In the genomic region with DNA sequence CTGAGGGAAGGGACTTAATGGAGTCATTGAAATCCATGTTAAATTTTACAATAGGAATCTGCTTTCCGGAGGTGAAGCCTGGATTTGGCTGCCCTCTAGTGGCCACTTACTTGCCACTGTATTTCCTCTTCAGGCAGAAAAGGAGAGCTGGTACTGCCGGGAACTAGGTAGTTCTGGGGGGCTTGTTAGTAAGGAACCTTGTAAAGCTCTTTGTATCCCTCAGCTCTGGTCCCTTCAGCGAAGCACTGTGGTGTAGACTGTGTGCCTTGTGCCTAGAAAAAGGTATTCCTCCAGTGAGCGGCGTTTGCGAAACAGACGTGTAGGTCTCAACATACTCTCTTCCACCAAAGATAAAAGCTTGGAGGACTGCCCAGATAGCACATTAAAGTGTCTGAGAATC, we compare ENCODE assay signal across 9 mouse cellular contexts. TPM values are rescaled to one million over a fixed set of nuclear protein-coding genes. Genes with fewer than 3 reads are reported as not detected.
DNase-seq lines count a peak whose midpoint lies in the region; ATAC-seq and TF ChIP-seq lines count a peak whose summit lies in the region.
"Had no signal": no experiment of that assay in that cellular context is flagged by ENCODE, and none has a peak within 500 bp of the region (broad histone marks: within the 10 kb centered on the region; RNA-seq: fewer than 3 reads in every experiment).

No protein-coding gene starts in this region.

- no peak overlapping the region for H3K4me2 ChIP-seq in forebrain, embryonic 14.5 days (ENCODE audit: low read length)
- H3K4me2 ChIP-seq in hindbrain, embryonic 16.5 days (ENCODE audit: low read length): no peak overlapping the region
- H3K4me2 ChIP-seq in midbrain, embryonic 15.5 days: no peak overlapping the region
- H3K4me2 ChIP-seq in stomach, postnatal 0 days (replicated peaks; ENCODE audit: low read depth): no peak overlapping the region
- H3K4me2 ChIP-seq: embryonic facial prominence, embryonic 12.5 days had no signal

- H3K9me3 ChIP-seq in forebrain, embryonic 14.5 days (replicated peaks; ENCODE audit: control insufficient read depth, low read length): no peaks in the 10 kb centered on the region
- H3K9me3 ChIP-seq in hindbrain, embryonic 16.5 days (ENCODE audit: control insufficient read depth, low read length): no peaks in the 10 kb centered on the region
- H3K9me3 ChIP-seq in midbrain, embryonic 15.5 days: no peaks in the 10 kb centered on the region
- no peaks in the 10 kb centered on the region for H3K9me3 ChIP-seq in stomach, postnatal 0 days (ENCODE audit: control insufficient read depth, low read length)
- H3K9me3 ChIP-seq: embryonic facial prominence, embryonic 12.5 days had no signal

- no peak overlapping the region for H3K27ac ChIP-seq in forebrain, embryonic 14.5 days (ENCODE audit: low read depth, low read length)
- no peak overlapping the region for H3K27ac ChIP-seq in hindbrain, embryonic 16.5 days (ENCODE audit: low read depth, low read length)
- no peak overlapping the region for H3K27ac ChIP-seq in midbrain, embryonic 15.5 days
- H3K27ac ChIP-seq in stomach, postnatal 0 days (replicated peaks): no peak overlapping the region
- H3K27ac ChIP-seq: embryonic facial prominence, embryonic 12.5 days had no signal

- no peak for TF ChIP-seq EP300 in stomach, postnatal 0 days (optimal IDR thresholded peaks at IDR 0.05)

- no peaks in the 10 kb centered on the region for H3K27me3 ChIP-seq in forebrain, embryonic 14.5 days (replicated peaks; ENCODE audit: control insufficient read depth, insufficient read depth, low read length)
- H3K27me3 ChIP-seq in hindbrain, embryonic 16.5 days (replicated peaks; ENCODE audit: control insufficient read depth, insufficient read depth, low read length): no peaks in the 10 kb centered on the region; the same call in 1 of the 2 replicates
- no peaks in the 10 kb centered on the region for H3K27me3 ChIP-seq in midbrain, embryonic 15.5 days (replicated peaks)
- H3K27me3 ChIP-seq in stomach, postnatal 0 days (ENCODE audit: control insufficient read depth, insufficient read depth, low read length): no peaks in the 10 kb centered on the region

- no peak overlapping the region for H3K4me3 ChIP-seq in forebrain, embryonic 14.5 days (ENCODE audit: low read depth, low read length)
- no peak overlapping the region for H3K4me3 ChIP-seq in hindbrain, embryonic 16.5 days (ENCODE audit: low read length)
- H3K4me3 ChIP-seq in midbrain, embryonic 15.5 days: no peak overlapping the region
- H3K4me3 ChIP-seq in stomach, postnatal 0 days (ENCODE audit: low read depth, low read length): no peak overlapping the region
- H3K4me3 ChIP-seq: embryonic facial prominence, embryonic 12.5 days had no signal

- no peaks in the 10 kb centered on the region for H3K4me1 ChIP-seq in forebrain, embryonic 14.5 days (ENCODE audit: control insufficient read depth, insufficient read depth, low read length)
- no peaks in the 10 kb centered on the region for H3K4me1 ChIP-seq in hindbrain, embryonic 16.5 days (ENCODE audit: control insufficient read depth, insufficient read depth, low read depth, low read length)
- H3K4me1 ChIP-seq in midbrain, embryonic 15.5 days: peaks cover 2% of the 10 kb centered on the region; the same call in 1 of the 2 replicates
- H3K4me1 ChIP-seq in stomach, postnatal 0 days (replicated peaks; ENCODE audit: control insufficient read depth, insufficient read depth): no peaks in the 10 kb centered on the region
- H3K4me1 ChIP-seq: embryonic facial prominence, embryonic 12.5 days had no signal

- no peak overlapping the region for H3K9ac ChIP-seq in forebrain, embryonic 14.5 days (ENCODE audit: low read length)
- no peak overlapping the region for H3K9ac ChIP-seq in hindbrain, embryonic 16.5 days (ENCODE audit: low read depth, low read length)
- no peak overlapping the region for H3K9ac ChIP-seq in midbrain, embryonic 15.5 days
- H3K9ac ChIP-seq in stomach, postnatal 0 days (ENCODE audit: low read length): no peak overlapping the region
- H3K9ac ChIP-seq: embryonic facial prominence, embryonic 12.5 days had no signal

- peak; percentile 50; the same call in 1 of the 2 replicates for ATAC-seq in forebrain, embryonic 14.5 days
- ATAC-seq in hindbrain, embryonic 16.5 days: peak; percentile 40; the same call in 1 of the 2 replicates
- ATAC-seq in midbrain, embryonic 15.5 days (replicated peaks): peak; percentile 27; the same call in 1 of the 2 replicates
- ATAC-seq in stomach, postnatal 0 days (ENCODE audit: low FRiP score, low TSS enrichment): peak; percentile 49; the same call in 1 of the 2 replicates

- peak; percentile 52 for DNase-seq in left cerebral cortex, adult 11 months (ENCODE audit: low spot score)
- DNase-seq in left cerebral cortex, adult 8-10 months (ENCODE audit: low spot score in 2 of 2): no peak
- peak; percentile 55 for DNase-seq in c-Kit-positive CD71-positive TER-119-positive erythroid progenitor cells, embryonic 14.5 days (ENCODE audit: low spot score)
- DNase-seq in forebrain, embryonic 14.5 days (ENCODE audit: low spot score): peak; percentile 92
- DNase-seq in left cerebral cortex, adult 18-20 months (ENCODE audit: low spot score in 2 of 2): peak; percentile 70 to 78
- peak; percentile 81 for DNase-seq in stomach, postnatal 0 days (ENCODE audit: low spot score)

- peak; percentile 89 for TF ChIP-seq CTCF in stomach, postnatal 0 days (IDR thresholded peaks at IDR 0.05; ENCODE audit: low read depth)

- no peaks in the 10 kb centered on the region for H3K36me3 ChIP-seq in forebrain, embryonic 14.5 days (ENCODE audit: control insufficient read depth, insufficient read depth, low read length)
- no peaks in the 10 kb centered on the region for H3K36me3 ChIP-seq in hindbrain, embryonic 16.5 days (ENCODE audit: control insufficient read depth, insufficient read depth, low read length)
- no peaks in the 10 kb centered on the region for H3K36me3 ChIP-seq in midbrain, embryonic 15.5 days (replicated peaks)
- H3K36me3 ChIP-seq in stomach, postnatal 0 days (ENCODE audit: control insufficient read depth, insufficient read depth, low read length): no peaks in the 10 kb centered on the region
- H3K36me3 ChIP-seq: embryonic facial prominence, embryonic 12.5 days had no signal

- WGBS in forebrain, embryonic 14.5 days: 38% methylated on average over 7 of the region's 7 CpGs
- 42% methylated on average over 7 of the region's 7 CpGs for WGBS in hindbrain, embryonic 16.5 days
- 47% methylated on average over 7 of the region's 7 CpGs for whole genome bisulfite sequencing in midbrain, embryonic 15.5 days
- WGBS in stomach, postnatal 0 days: 34% methylated on average over 7 of the region's 7 CpGs

RNA-seq across cellular contexts. Expression of a gene that starts 5.4 kb away (rescaled TPM):
- total RNA-seq in left cerebral cortex, adult 8-10 months (2022): under 1 TPM in 1 of 4 experiments, not detected in 3; 0.70 TPM
- polyA plus RNA-seq in forebrain, embryonic 14.5 days (2014; fragmentation: Nextera tagmentation; extraction: Ambion mirVana): not detected in 2 replicates
- 0.15 TPM in 1 of 2 replicates, not detected in the other for polyA plus RNA-seq in hindbrain, embryonic 16.5 days (2015; fragmentation: Nextera tagmentation; extraction: Ambion mirVana)
- not detected for total RNA-seq in left cerebral cortex, adult 18-20 months (2021)
- polyA plus RNA-seq in midbrain, embryonic 15.5 days (2015; fragmentation: Nextera tagmentation; extraction: Ambion mirVana): not detected in 2 replicates
- 0.10 TPM in 1 of 2 replicates, not detected in the other for polyA plus RNA-seq in stomach, postnatal 0 days (2015; fragmentation: Nextera tagmentation; extraction: Ambion mirVana)
- polyA plus RNA-seq: embryonic facial prominence, embryonic 12.5 days had no signal

RNA-seq across cellular contexts. Expression of a gene that starts 10.7 kb away (rescaled TPM):
- total RNA-seq in left cerebral cortex, adult 8-10 months (2022): under 1 TPM; 0.68 to 0.91 (median 0.82) TPM
- polyA plus RNA-seq in forebrain, embryonic 14.5 days (2014; fragmentation: Nextera tagmentation; extraction: Ambion mirVana): 0.14 and 0.20 TPM in 2 replicates
- polyA plus RNA-seq in hindbrain, embryonic 16.5 days (2015; fragmentation: Nextera tagmentation; extraction: Ambion mirVana): 0.28 and 0.46 TPM in 2 replicates
- under 1 TPM; 0.77 to 0.91 TPM for total RNA-seq in left cerebral cortex, adult 18-20 months (2021)
- polyA plus RNA-seq in midbrain, embryonic 15.5 days (2015; fragmentation: Nextera tagmentation; extraction: Ambion mirVana): 0.29 and 0.34 TPM in 2 replicates
- polyA plus RNA-seq in stomach, postnatal 0 days (2015; fragmentation: Nextera tagmentation; extraction: Ambion mirVana): 2.3 and 3.6 TPM in 2 replicates

Comparison
In these comparisons a context has a peak if more than half of its experiments do, and no peak if none do; other contexts are left out.
1. DNase-seq: peak in left cerebral cortex, adult 11 months (single experiment), c-Kit-positive CD71-positive TER-119-positive erythroid progenitor cells, embryonic 14.5 days (single experiment), forebrain, embryonic 14.5 days (single experiment), left cerebral cortex, adult 18-20 months (2 of 2) and stomach, postnatal 0 days (single experiment); none in left cerebral cortex, adult 8-10 months (0 of 2).
2. Peak in every context shown above with its lines, with median percentiles within 50 percentile points of each other: ATAC-seq.